Mouse (Mus musculus) spleen, adult 12 weeks (tissue): ENCODE data around the gene Adh6a.

Experiments
- DNase-seq: peaks from one replicate; pipeline ENCODE4 v3.0.0; 2022; ENCODE audit warnings: low spot score

Adh6a gene

DNA sequence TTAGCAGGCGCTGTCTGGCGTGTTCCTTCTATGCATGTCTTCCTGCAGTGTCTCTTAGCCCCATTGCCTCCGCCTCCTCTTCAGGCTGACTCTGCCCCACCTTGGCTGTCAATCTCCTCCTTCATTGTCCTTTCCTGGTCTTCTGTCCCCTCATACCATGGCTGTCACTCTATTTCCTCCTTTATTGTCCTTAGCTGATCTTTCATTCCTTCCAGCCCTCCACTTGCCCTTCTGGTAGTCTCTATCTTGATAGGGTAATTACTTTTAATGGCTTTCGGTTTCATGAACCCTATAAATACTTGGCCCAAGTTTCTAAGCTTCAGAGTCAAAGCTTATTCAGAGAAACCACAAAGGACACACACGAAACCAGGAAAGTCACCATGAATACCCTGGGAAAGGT, at the start of gene Adh6a:
Gene Adh6a (plus strand): TSS at position 322 of the 400 bp plus-strand sequence.
- no peak for DNase-seq

DNA sequence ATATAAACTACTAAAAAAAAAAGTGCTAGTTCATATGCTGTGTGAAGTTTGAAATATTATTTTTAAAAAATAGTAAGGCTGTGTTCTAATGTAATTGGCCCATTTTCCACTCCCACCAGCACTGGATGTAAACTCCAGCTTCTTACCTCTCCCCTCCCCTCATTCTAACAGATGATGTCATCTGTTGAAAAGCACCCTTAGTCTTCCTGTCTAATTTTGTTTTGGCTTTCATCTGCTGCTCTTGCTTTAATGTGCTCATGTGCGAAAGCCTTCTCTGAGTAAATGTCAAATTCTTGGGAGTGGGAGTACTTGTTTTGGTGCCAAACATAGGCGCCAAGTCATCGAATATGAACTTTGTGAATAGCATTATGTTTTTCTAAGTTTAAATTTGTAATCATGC, 48.4 kb upstream of the Adh6a start:
- DNase-seq: no peak

DNA sequence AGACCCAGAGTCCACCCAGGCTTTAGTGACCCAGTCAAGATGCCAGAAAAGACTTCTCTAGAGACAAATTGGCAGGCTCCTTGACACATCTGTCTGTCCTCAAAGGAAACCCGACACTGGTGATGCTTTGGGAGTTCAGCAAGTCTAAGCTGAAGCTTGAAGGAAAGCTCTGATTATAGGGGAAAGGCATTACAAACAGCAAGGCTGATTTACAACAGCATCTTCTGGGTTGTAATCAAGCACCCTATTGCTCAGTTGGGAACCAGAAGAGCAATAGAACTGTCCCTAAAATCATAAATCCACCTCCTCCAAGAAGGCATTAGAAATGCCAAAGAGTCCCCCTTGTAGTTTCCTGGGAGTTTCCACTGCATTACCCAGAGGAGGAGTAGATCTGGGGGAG, 42.6 kb upstream of the Adh6a start:
- DNase-seq: no peak

- no peak for DNase-seq
Measured at GRCm38 (mm10) chr3:138271297-138271696, 41.8 kb upstream of the Adh6a start.

- no peak for DNase-seq
Measured at GRCm38 (mm10) chr3:138273080-138273479, 40.0 kb upstream of the Adh6a start.

GRCm38 (mm10) chr3:138275100-138275499, 38.0 kb upstream of the Adh6a start:
- no peak for DNase-seq

DNA sequence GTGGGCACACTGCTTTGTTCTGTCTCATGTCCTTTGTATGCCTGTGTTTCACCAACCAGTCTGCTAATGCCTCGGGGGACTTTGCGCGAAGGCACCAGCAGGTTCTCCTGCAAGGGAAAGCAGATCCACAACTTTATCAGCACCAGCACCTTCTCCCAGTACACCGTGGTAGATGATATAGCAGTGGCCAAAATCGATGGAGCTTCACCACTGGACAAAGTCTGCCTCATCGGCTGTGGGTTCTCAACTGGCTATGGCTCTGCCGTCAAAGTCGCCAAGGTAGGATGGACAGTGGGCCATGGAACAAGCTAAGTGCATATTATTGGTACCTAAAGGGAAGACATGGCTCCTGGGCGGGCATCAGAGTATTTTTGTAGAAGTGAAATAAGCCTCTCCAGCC, 30.5 kb upstream of the Adh6a start:
- no peak for DNase-seq

- DNase-seq: no peak
Measured at GRCm38 (mm10) chr3:138283831-138284230, 29.3 kb upstream of the Adh6a start.

- no peak for DNase-seq
Measured at GRCm38 (mm10) chr3:138285986-138286385, 27.1 kb upstream of the Adh6a start.

DNA sequence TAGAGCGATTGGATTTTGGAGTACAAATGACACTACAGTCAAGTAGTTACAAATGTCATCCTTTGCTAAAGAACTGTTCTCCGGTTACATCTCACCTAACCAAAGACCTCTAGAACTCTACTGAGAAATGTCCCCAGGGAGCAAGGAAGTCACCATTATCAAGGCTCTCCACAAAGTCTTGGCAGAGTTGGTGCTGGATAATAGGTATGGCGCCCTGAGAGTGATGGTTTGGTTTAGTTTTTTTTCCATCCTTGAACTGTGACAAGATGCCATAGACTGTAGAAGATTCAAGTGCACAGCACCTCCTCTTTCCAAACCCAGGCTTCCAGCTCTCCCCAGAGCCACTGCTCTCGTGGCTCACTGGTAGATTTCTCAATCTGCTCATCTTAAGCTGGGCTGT, 25.4 kb upstream of the Adh6a start:
- DNase-seq: no peak

DNA sequence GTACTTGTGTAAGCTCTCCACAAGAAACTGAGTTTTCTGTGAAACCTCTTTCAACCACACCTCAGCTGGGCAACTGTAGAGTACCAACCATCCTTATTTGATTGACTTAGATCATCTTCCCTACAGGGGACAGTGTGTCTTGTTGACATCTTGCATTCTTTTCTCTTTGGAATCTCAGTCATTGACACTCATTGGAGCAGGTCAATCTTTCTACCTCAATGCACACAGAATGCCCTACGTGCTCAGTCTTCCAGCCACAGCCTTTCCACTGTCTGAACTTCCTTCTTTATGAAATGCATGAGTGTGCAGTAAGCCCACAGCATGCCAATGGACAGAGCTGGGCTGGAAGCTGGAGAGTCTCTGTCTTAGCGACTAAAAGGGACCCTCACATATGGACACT, 22.4 kb upstream of the Adh6a start:
- no peak for DNase-seq

GRCm38 (mm10) chr3:138291529-138292117, 21.5 kb upstream of the Adh6a start:
- no peak for DNase-seq

DNA sequence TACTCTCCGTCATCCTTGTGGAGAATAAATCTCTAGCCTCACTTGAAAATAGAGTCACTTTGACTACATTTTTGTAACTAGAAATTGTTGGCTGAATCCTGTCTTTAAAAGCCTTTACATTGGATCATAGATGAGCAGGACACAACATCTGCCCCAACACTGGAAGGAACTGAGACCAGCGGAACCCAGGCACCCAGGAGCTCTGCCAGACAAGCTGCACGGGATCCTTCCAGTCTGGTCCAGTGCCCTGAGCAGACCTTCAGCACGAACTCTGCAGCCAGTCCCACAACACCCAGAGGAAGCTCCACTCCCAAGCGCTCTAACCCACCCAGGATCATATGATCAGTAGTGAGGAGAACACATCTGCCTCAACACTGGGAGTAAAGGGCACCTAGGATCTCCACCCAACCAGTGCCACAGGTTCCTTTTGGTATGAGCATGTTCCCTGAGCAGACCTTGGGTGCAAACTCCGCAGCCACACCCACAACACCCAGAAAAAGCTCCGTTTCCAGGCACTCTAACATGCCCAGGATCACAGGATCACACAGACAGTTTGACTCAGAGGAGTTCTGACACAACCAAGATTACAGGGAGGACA, 19.7 kb upstream of the Adh6a start:
- no peak for DNase-seq

DNA sequence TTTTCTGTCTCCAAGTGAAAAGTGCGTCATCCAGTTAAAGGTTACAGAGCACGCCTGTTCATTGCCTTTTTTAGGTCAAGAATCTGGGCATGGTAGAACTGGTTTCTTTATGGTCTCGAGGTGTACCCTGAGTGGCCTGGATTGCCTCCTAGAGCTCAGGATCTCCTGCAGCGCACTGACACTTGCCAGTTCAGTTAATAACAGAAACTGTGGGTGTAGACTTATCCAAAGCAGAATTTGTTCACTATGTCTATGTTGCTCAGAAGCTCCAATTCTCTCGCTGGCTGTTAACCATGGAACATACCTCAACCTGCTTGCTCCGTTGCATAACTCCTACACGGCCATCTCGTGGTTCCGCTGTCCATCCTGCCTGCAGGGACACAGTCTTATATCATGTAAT, 13.0 kb upstream of the Adh6a start:
- no peak for DNase-seq

GRCm38 (mm10) chr3:138302676-138303075, 10.4 kb upstream of the Adh6a start:
- no peak for DNase-seq

GRCm38 (mm10) chr3:138303771-138304488, 9.2 kb upstream of the Adh6a start:
- no peak for DNase-seq

GRCm38 (mm10) chr3:138304489-138304871, 8.6 kb upstream of the Adh6a start:
- DNase-seq: no peak

- no peak for DNase-seq
Measured at GRCm38 (mm10) chr3:138305486-138306289, 7.4 kb upstream of the Adh6a start.

DNA sequence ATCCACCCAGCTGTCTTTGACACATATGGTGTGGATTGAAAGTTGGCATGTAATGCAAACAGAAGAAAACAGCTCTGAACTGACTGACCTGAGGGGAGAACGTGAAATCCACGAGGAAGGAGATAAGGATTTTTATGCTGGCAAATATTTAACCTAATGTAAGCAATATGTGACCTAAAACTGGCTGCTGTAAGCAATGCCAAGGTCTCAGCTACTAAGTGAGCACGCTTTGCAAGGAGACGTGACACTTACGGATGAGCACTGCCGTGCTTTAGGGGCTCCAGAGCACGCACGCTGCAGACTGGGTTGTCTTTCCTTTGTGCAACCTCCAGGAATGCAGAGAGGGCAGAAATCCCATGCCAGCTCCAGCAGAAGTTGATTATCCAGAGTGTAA, 6.8 kb upstream of the Adh6a start:
- no peak for DNase-seq

DNA sequence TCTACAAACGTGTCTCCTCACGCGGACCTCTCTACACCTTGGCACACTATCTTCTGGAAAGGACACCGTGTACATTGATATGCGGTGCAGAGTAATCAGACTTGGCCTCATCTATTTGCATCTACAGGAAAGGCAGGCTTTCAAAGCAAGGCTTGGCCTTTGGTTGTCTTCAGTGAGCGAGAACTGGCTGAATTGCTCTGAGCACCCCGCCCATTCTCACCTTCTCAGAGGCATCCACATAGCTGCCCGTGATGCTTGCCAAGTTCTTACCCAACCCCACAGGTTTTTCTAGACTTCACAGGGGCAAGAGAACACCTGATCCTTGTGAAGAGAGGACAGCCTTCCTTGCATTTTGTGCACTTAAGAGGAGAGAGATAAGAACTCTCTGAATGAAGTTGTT, 3.2 kb upstream of the Adh6a start:
- no peak for DNase-seq

DNA sequence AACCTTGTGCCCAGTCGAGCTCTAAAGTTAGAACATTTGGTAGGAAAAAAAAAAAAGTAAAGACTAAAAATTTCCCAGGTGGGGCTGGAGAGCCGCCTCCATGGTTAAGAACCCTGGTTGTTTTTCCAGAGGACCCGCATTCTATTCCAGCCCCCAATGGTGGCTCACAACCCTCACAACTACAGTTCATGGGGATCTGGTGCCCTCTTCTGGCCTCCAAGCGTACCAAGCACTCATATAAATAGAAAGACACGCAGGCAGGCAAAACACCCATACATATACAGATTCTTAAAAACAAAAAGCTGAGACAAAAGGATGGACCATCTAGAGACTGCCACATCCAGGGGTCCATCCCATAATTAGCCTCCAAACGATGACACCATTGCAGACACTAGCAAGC, 2.1 kb upstream of the Adh6a start:
- DNase-seq: no peak

- no peak for DNase-seq
Measured at GRCm38 (mm10) chr3:138316908-138317472, 3.9 kb downstream of the Adh6a start.

GRCm38 (mm10) chr3:138325001-138325400, 11.9 kb downstream of the Adh6a start:
- DNase-seq: no peak
